Mouse (Mus musculus) T-helper 2 cell (primary cell): Measurements from ENCODE around the gene Teddm1b.
"Not testable (repeated sequence)": the region's sequence is repeated elsewhere in the genome, so short reads cannot be mapped to it uniquely, and the experiment has no call there.

ENCODE experiments used
- in situ Hi-C: fragments of 300-600 bp; cut with MboI, MseI; formaldehyde crosslinking; loops from one replicate; pipeline ENCODE4 v1.15.1; 2025; ENCODE audit warnings: high pct_unique_total_duplicates

Gene Teddm1b

DNA sequence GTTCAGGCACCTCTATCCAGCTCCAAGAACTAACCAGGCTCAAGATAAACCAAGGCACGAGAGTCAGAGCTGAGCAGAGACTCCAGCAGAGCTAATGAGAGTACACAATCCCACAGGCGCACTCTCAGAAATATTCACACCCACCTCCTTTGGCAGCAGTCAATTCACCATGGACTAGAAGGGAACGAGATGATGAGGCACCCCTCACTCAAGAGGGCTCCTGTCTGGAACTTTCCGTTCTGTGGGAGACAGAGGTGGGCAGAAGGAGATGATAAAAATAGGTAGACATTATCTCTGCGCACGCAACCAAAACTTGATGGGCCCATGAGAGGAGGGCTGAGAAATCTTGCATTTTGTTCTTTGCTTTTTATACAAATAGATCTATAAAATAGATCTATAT, at the start of gene Teddm1b:
Gene Teddm1b (plus strand): TSS at position 301 of the 400 bp plus-strand sequence.
- in situ Hi-C loops = no loop called here

DNA sequence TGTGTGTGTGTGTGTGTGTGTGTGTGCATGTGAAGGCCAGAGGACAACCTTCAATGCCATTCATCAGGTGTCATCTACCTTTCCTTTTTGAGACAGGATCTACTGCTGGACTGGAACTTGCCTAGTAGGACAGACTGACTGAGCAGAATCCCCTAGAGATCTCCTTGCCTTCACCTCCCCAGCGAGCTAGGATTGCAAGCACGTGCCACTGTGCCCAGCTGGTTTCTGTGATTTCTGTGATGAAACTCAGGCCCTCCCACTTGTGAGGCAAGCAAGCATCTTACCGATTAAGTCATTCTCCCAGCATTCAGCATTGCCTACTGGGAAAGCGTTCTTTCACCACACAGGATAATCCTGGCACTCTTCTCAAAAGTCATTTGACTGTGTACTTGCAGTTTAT, 43.4 kb upstream of the Teddm1b start:
- in situ Hi-C loops = no loop called here

DNA sequence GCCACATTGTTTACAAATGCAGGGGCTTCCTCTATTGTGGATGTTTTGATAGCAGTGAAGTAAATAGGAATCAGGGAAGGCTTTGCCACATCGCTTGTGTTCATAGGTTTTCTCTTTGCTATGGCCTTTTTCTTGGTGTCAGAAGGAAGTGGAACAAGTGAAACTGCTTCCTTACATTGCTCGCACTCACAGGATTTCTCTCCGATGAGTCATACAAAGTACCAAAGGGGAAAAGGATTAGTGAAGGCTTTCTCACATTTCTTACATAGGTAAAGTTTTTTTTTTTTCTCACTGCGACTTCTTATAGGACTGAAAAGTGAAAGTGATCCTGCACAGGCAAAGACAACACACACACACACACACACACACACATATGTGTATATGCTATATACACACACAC, 38.1 kb upstream of the Teddm1b start:
- in situ Hi-C loops = no loop called here

GRCm38 (mm10) chr1:153842121-153842740, 31.9 kb upstream of the Teddm1b start:
- in situ Hi-C loops = no loop called here

GRCm38 (mm10) chr1:153844042-153844441, 30.1 kb upstream of the Teddm1b start, which contains the start of gene Rgsl1:
Rgsl1 (minus strand) TSS chr1:153844142.
- in situ Hi-C loops = no loop called here

- in situ Hi-C loops = no loop called here
Observed at GRCm38 (mm10) chr1:153846420-153846819, 27.7 kb upstream of the Teddm1b start.

GRCm38 (mm10) chr1:153846867-153847266, 27.3 kb upstream of the Teddm1b start:
- in situ Hi-C loops = no loop called here

- in situ Hi-C loops = not testable (repeated sequence)
Observed at GRCm38 (mm10) chr1:153852696-153853095, 21.4 kb upstream of the Teddm1b start.

- in situ Hi-C loops = no loop called here
Observed at GRCm38 (mm10) chr1:153855946-153856345, 18.2 kb upstream of the Teddm1b start.

DNA sequence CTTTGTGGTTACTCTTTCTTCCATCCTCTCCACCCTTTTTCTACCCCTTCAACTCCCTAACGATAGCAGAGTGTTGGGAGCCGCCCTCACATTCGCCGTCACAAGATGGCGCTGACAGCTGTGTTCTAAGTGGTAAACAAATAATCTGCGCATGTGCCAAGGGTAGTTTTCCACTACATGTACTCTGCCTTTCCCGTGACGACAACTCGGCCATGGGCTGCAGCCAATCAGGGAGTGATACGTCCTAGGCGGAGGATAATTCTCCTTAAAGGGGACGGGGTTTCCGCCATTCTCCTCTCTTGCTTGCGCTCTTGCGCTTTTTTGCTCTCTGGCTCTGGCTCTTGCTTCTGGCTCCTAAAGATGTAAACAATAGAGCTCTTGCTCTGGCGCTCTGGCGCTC, 6.2 kb downstream of the Teddm1b start:
- in situ Hi-C loops = loop anchor here (25.0 kb wide), 1 partner anchor 832 kb away; no protein-coding TSS in a partner anchor

DNA sequence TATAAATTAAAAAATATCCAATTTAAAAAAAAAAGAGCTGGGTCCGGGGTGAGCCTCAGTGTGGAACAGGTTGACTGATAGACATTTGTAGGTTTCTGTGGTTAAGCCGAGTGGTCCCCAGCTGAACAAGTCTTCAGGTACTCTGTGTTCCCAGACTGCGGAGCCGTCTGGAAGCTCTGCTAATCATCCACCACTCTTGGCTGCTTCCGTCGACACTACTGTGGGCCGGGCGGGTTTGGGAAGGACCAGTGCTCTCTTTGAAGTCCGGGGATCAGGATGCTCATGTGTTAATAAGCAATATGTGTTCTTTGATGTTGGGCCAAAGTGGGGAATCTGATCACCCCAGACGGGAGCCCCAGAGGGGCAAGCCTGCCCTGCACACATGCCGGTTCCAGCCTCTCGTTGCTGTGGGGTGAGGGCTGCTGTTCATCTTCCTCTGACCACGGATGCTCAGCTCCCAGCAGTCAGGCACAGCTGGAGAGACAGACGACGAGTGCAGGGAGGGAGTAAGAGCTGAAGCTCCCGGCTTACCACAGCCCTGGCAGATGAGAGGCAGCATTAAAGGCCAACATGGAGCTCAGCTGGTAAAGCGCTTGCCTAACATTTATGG, 12.0 kb downstream of the Teddm1b start:
- in situ Hi-C loops = loop anchor here (25.0 kb wide), 1 partner anchor 826 kb away; no protein-coding TSS in a partner anchor

GRCm38 (mm10) chr1:153890121-153890520, 16.0 kb downstream of the Teddm1b start:
- in situ Hi-C loops = loop anchor here (5.0 to 25.0 kb wide), 3 partner anchors 227 to 822 kb away; no protein-coding TSS in a partner anchor

- in situ Hi-C loops = loop anchor here (5.0 to 25.0 kb wide), 3 partner anchors 226 to 821 kb away; no protein-coding TSS in a partner anchor
Observed at GRCm38 (mm10) chr1:153891442-153891841, 17.3 kb downstream of the Teddm1b start, which contains the start of gene Teddm1a. Teddm1a (plus strand) TSS chr1:153891742.

- in situ Hi-C loops = loop anchor here (5.0 to 25.0 kb wide), 3 partner anchors 224 to 819 kb away; no protein-coding TSS in a partner anchor
Observed at GRCm38 (mm10) chr1:153893746-153894145, 19.6 kb downstream of the Teddm1b start.

DNA sequence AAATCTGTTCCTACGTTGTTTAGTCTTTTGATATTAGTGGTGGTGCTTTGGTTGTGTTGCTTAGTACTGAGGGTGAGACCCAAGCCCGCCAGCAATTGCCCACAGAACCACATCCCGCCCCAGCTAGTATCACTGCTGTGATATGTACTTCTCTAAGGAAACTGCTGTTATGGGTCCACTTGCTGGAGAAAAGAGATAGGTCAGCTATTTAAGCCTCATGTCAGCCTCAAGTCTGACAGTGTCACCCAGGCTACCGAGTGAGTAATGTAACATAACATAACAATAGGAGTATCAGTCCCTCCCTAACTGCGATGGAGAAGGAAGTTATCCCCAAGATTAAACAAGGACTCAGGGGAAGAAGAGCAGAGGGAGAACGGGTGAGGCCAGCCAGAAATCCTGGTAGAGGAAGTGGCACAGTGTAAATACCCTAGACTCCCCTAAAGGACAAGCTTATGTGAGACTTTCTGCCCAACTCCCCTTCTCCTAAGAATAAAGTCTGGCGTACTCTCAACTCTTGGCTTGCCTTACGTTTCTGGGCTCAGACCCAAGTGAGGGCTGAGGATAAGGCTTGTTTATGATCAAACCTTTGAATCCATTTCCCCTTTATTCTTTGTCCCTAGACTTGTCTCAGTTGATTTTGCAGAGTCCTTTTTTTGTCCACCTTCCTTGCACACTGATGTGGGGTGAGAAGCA, 20.2 kb downstream of the Teddm1b start:
- in situ Hi-C loops = loop anchor here (5.0 to 25.0 kb wide), 3 partner anchors 223 to 818 kb away; no protein-coding TSS in a partner anchor

DNA sequence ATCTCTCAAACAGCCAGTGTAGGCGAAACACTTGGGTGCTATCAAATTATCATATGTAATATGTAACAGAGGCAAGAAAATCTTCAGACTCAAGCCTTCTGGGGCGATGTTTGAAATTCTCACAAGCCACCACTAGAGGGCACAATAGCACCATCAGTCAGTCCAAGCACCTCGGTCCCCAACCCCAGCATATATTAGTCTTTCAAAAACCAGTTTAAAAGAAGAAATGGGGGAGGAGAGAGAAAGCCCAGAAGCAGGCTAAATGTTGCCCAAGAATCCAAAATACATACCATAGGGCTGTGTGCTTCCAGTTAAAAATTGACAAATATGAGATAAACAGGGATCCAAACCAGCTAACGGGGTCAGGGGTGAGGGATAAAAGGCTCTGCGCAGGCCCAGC, 20.8 kb downstream of the Teddm1b start:
- in situ Hi-C loops = loop anchor here (5.0 to 25.0 kb wide), 3 partner anchors 222 to 817 kb away; no protein-coding TSS in a partner anchor

DNA sequence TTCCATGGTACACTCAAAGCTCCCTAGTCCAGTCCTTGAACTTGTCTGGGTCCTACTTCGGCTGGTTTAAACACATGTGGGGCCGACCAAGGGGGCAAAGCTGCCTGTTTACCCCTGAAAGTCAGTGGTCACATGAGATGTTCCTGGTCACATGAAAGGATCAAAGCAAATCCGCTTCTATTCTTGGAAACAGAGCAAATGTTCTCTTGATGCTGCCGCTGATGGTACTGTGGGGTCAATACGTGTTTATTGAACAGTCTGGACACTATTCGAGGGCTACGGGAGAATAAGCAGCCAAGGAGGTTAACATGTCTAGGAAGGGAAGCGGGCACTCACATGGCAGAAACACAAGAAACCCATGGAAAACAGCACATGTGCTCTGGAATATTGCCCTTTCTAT, 23.1 kb downstream of the Teddm1b start:
- in situ Hi-C loops = loop anchor here (25.0 kb wide), 1 partner anchor 815 kb away; no protein-coding TSS in a partner anchor

GRCm38 (mm10) chr1:153898989-153899730, 25.0 kb downstream of the Teddm1b start:
- in situ Hi-C loops = loop anchor here (25.0 kb wide), 1 partner anchor 813 kb away; no protein-coding TSS in a partner anchor

DNA sequence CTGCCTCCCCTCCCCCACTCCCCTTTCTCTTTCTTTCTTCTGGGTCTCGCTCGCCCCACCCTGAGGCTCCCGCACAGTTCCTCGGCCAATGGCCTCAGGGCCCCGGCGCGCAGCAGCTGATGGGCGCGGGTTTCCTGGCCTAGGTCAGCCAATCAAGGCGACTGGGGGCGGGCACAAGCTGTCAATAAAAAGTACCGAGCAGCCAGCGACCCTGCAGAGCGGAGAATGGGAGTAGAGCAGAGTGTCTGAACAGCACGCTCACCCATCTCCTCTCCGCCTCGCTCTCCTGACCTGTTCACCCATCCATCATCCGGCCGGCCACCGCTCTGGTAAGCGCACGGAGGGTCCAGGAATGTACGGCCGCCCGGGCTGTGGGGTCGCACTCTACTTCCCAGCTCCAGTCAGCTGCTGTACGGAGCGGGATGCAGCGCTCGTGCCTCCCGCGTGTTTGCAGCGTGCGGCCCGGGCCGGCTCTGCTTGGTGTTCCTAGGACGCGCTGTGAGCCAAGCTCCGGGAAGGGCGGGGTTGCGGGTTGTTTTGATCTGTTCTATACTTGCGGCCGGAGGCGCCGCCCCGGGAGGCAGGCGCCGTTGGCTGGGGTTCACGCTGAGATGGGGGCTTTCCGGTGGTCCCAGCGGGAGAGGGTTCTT, 25.7 kb downstream of the Teddm1b start, which contains the start of the genes Glul and Teddm2:
Gene Glul (plus strand): TSS at position 214 of the 650 bp plus-strand sequence.
Gene Teddm2 (minus strand): TSS at position 498 of the 650 bp plus-strand sequence.
- in situ Hi-C loops = loop anchor here (25.0 kb wide), 1 partner anchor 812 kb away; no protein-coding TSS in a partner anchor

GRCm38 (mm10) chr1:153900381-153900780, 26.2 kb downstream of the Teddm1b start:
- in situ Hi-C loops = no loop called here
